Mouse (Mus musculus): ENCODE results near the gene H60b.

- TF ChIP-seq GATA1 (IDR thresholded peaks at IDR 0.05; ENCODE audit: low read length) = no peak
- TF ChIP-seq TAL1 (IDR thresholded peaks at IDR 0.05; ENCODE audit: low read length) = no peak
Measured at GRCm38 (mm10) chr10:22154871-22155799, 3.3 kb upstream of the H60b start.

Data from erythroblast, embryonic 14.5 days (primary cell).